Mouse (Mus musculus) stomach, postnatal 0 days (tissue): ENCODE results near the gene Trip10. TPM values are rescaled to one million over a fixed set of nuclear protein-coding genes. Genes with fewer than 3 reads are reported as not detected.
A peak's percentile ranks its signal among the peaks of the same experiment; 100 is the strongest.

Experiments
- ATAC-seq: fragments of 200-750 bp; cut with Nextera tagmentation; 2 replicates; pipeline ENCODE4 v1.8.0; 2017; ENCODE audit not compliant: low FRiP score, low TSS enrichment
- DNase-seq: peaks from one replicate; pipeline ENCODE4 v3.0.0-alpha.2; 2016; ENCODE audit warnings: low spot score
- H3K27ac ChIP-seq: fragments of 300-500 bp; sonication (generic); replicated peaks from 2 replicates; pipeline ENCODE4 v1.5.1; 2014; ENCODE audit warnings: mild to moderate bottlenecking, control low read depth
- H3K27me3 ChIP-seq: fragments of 300-500 bp; sonication (generic); 2 replicates; pipeline ENCODE4 v1.6.1; 2014; ENCODE audit warnings: low read length; ENCODE audit not compliant: control insufficient read depth, insufficient read depth
- H3K36me3 ChIP-seq: fragments of 300-500 bp; sonication (generic); 2 replicates; pipeline ENCODE4 v1.6.1; 2014; ENCODE audit warnings: low read length, mixed read lengths; ENCODE audit not compliant: control insufficient read depth, insufficient read depth
- H3K4me1 ChIP-seq: fragments of 300-500 bp; sonication (generic); replicated peaks from 2 replicates; pipeline ENCODE4 v1.6.1; 2014; ENCODE audit warnings: antibody characterized with exemption; ENCODE audit not compliant: control insufficient read depth, insufficient read depth
- H3K4me2 ChIP-seq: fragments of 300-500 bp; sonication (generic); replicated peaks from 2 replicates; pipeline ENCODE4 v1.6.1; 2014; ENCODE audit warnings: low read depth, mild to moderate bottlenecking, control low read depth, moderate library complexity
- H3K4me3 ChIP-seq: fragments of 300-500 bp; sonication (generic); 2 replicates; pipeline ENCODE4 v1.5.1; 2014; ENCODE audit warnings: low read depth, low read length, control low read depth
- H3K9ac ChIP-seq: fragments of 300-500 bp; sonication (generic); 2 replicates; pipeline ENCODE4 v1.6.1; 2014; ENCODE audit warnings: mild to moderate bottlenecking, low read length, control low read depth, mixed read lengths
- H3K9me3 ChIP-seq: fragments of 300-500 bp; sonication (generic); 2 replicates; pipeline ENCODE4 v1.6.1; 2016; ENCODE audit warnings: low read length; ENCODE audit not compliant: control insufficient read depth
- CTCF ChIP-seq: IDR thresholded peaks from 2 replicates; pipeline ENCODE4 v1.5.1; 2016; ENCODE audit warnings: antibody characterized with exemption, low read depth, mild to moderate bottlenecking, moderate library complexity
- EP300 ChIP-seq: optimal IDR thresholded peaks from 2 replicates; pipeline ENCODE3; 2016; ENCODE audit warnings: antibody characterized with exemption
- WGBS: fragments of 180-500 bp; shearing (Covaris S2); extraction: QIAGEN DNeasy Blood & Tissue Kit; methylation state at CpG from one replicate; pipeline ENCODE4 v1.1.7; 2014; 5-methylcytosine and 5-hydroxymethylcytosine counted together
- polyA plus RNA-seq: library from polyadenylated mRNA; unstranded; fragments of >200 nt; fragmentation: Nextera tagmentation; extraction: Ambion mirVana; gene quantifications from 2 replicates; pipeline ENCODE4 v1.2.1, GENCODE M21; 2015

The Trip10 gene
- polyA plus RNA-seq, 1 experiment from 2014 or later = 27.5 TPM

DNA sequence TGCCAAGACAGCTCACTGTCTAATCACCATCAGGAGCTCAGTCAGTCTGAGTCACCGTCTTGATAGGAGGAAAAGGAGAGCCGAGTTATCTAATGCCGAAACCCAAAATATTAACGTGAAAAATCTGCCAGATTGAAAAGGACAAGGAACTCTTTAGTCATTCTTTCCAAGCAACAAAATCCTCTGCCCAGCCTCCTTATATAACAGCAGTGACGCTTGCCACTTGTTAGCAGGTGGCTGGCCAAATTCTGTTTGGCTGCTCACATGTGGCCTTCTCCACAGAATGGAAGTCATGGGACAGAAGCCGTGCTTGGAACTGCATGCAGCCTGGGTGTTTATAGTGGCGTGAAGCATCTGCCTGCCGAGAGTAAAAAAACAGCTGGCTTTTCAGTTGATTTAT is 10.5 kb downstream of the Trip10 start:
- DNase-seq (no peak), ATAC-seq (no peak)
- no peak for TF ChIP-seq EP300
- TF ChIP-seq CTCF = no peak
- WGBS = 77% methylated on average over 8 of the region's 8 CpGs
- Histone ChIP-seq H3K36me3 (peaks cover 27% of the 10 kb centered on the region), H3K9me3 (no peaks in the 10 kb centered on the region), H3K9ac (no peak overlapping the region), H3K4me3 (no peak overlapping the region), H3K4me2 (no peak overlapping the region), H3K27ac (no peak overlapping the region), H3K4me1 (peaks cover 1% of the 10 kb centered on the region), H3K27me3 (no peaks in the 10 kb centered on the region)

DNA sequence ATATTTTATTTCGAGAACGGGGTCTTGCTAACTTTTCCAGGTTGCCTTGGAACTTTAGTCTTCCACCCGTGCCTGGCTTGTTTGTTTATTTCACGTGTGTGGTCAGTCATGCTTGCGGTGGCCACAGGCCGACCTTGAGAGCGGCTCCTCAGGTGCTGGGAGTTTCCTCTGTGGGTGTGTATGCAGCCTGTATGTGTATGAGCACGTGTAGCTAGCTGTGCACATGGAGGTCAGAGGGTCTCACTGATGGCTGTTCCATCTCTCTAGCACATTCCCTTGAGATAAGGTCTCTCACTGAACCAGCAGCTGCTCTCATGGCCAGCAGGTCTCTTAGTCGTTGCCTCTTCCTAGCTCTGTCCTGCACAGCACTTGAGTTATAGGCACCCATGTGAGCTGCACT is 11.1 kb downstream of the Trip10 start:
- 84% methylated on average over 9 of the region's 9 CpGs for WGBS
- Histone ChIP-seq H3K4me2 (no peak overlapping the region), H3K27me3 (no peaks in the 10 kb centered on the region), H3K4me3 (no peak overlapping the region), H3K27ac (no peak overlapping the region), H3K9ac (no peak overlapping the region), H3K36me3 (peaks cover 24% of the 10 kb centered on the region), H3K4me1 (peaks cover 4% of the 10 kb centered on the region), H3K9me3 (no peaks in the 10 kb centered on the region)
- no peak for TF ChIP-seq EP300
- TF ChIP-seq CTCF = no peak
- ATAC-seq (no peak), DNase-seq (no peak)

GRCm38 (mm10) chr17:57261286-57261685 is 12.0 kb downstream of the Trip10 start:
- H3K4me2 ChIP-seq = no peak overlapping the region
- peaks cover 21% of the 10 kb centered on the region for H3K36me3 ChIP-seq
- no peak for TF ChIP-seq CTCF
- WGBS = 88% methylated on average over 4 of the region's 4 CpGs
- no peak overlapping the region for H3K4me3 ChIP-seq
- ATAC-seq = no peak
- no peak for DNase-seq
- H3K4me1 ChIP-seq = peaks cover 4% of the 10 kb centered on the region
- H3K27ac ChIP-seq = no peak overlapping the region
- no peaks in the 10 kb centered on the region for H3K27me3 ChIP-seq
- H3K9ac ChIP-seq = no peak overlapping the region
- no peaks in the 10 kb centered on the region for H3K9me3 ChIP-seq

DNA sequence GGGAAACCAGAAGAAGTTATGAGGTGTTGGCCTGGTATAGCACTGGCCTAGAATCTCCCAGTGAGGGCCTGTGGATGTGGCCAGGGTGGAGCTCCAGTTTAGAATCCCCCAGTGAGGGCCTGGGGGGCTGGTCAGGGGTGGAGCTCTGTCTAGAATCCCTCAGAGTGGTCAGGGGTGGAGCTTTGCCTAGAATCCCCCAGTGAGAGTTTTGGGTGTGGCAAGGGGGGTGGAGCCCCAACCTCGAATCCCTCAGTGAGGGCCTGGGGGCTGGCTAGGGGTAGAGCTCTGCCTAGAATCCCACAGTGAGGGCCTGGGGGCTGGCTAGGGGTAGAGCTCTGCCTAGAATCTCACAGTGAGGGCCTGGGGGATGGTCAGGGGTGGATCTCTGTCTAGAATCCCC is 12.5 kb downstream of the Trip10 start:
- H3K9ac ChIP-seq = no peak overlapping the region
- peaks cover 21% of the 10 kb centered on the region for H3K36me3 ChIP-seq
- WGBS = 15% methylated on average over 1 of the region's 1 CpGs
- TF ChIP-seq EP300 (no peak), CTCF (no peak)
- no peak for DNase-seq
- no peak overlapping the region for H3K4me3 ChIP-seq
- ATAC-seq = no peak
- H3K27me3 ChIP-seq = no peaks in the 10 kb centered on the region
- no peak overlapping the region for H3K4me2 ChIP-seq
- H3K9me3 ChIP-seq = no peaks in the 10 kb centered on the region
- H3K27ac ChIP-seq = no peak overlapping the region
- peaks cover 4% of the 10 kb centered on the region for H3K4me1 ChIP-seq

DNA sequence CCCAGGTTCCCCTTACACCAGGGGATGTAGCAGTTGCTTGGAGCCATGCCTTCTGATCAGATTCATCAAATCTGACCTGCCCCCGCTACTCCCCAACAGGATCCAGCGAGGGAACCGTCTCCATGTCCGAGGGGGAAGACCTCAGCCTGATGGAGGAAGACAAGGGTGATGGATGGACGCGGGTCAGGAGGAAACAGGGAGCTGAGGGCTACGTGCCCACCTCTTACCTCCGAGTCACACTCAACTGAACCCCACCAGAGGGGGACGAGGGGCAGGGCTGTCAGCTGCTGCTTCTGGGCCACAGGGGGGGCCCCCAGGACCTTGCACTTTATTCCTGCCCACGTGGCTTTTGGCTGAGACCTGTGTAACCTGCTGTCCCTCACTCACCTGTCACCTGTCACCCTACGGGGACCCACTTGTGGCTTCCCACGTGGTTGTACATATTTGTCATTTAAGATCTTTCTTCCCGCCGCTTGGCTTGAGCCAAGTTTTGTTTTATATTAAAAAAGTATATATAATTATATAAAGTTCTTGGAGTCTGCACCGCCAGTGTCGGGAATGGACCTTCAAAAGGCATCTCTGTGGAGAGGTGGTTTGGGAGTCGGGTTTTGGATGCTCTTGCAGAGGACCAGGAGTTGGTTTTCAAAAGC is 13.8 kb downstream of the Trip10 start:
- H3K4me1 ChIP-seq = peaks cover 4% of the 10 kb centered on the region
- H3K27ac ChIP-seq = no peak overlapping the region
- no peak overlapping the region for H3K9ac ChIP-seq
- H3K27me3 ChIP-seq = no peaks in the 10 kb centered on the region
- H3K4me3 ChIP-seq = no peak overlapping the region
- H3K9me3 ChIP-seq = no peaks in the 10 kb centered on the region
- H3K4me2 ChIP-seq = no peak overlapping the region
- H3K36me3 ChIP-seq = peaks cover 21% of the 10 kb centered on the region
- WGBS = 83% methylated on average over 17 of the region's 17 CpGs
- ATAC-seq (no peak), DNase-seq (no peak)
- TF ChIP-seq EP300 (no peak), CTCF (no peak)

DNA sequence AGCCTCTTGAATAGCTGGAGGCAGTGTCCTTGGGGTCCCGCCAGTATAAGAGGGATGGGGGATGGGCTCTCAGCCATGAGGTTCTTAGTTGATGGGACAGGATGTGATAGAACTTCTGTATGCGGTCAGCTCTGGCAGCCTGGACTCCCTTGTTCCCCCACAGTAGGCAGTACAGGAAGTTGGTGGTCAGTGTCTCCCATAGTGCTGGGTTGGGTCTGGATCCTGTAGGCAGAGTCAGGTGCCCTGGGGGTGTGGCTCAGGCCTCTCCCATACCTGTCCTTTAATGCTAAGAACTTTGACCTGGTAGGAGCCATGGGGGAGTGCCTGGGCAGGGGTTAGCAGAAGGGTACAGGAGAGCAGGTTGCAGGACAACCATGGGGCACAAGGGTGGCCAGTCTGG is 14.9 kb downstream of the Trip10 start:
- DNase-seq (peak; percentile 55), ATAC-seq (peak; percentile 38)
- Histone ChIP-seq H3K9ac (no peak overlapping the region), H3K4me2 (no peak overlapping the region), H3K4me3 (no peak overlapping the region), H3K36me3 (peaks cover 15% of the 10 kb centered on the region; the same call in 1 of the 2 replicates), H3K27ac (no peak overlapping the region; the same call in 1 of the 2 replicates), H3K4me1 (peaks cover 4% of the 10 kb centered on the region), H3K9me3 (no peaks in the 10 kb centered on the region), H3K27me3 (no peaks in the 10 kb centered on the region)
- no peak for TF ChIP-seq EP300
- TF ChIP-seq CTCF = no peak
- WGBS = 70% methylated on average over 2 of the region's 2 CpGs
